Mouse (Mus musculus) granulocyte monocyte progenitor cell, adult 5-6 weeks (primary cell): ENCODE data around the gene Sparcl1. TPM values are rescaled to one million over a fixed set of nuclear protein-coding genes. Genes with fewer than 3 reads are reported as not detected.

Experiments used
- ATAC-seq: replicated peaks from 2 replicates; pipeline ENCODE4 v1.8.0; 2016; ENCODE audit warnings: mild to moderate bottlenecking, moderate TSS enrichment, inconsistent platforms; ENCODE audit not compliant: poor library complexity, severe bottlenecking
- total RNA-seq, 2 experiments: library from RNA; stranded (forward) in 1 of 2; stranded (reverse) in 1 of 2; fragments of 200-712, 200-1000 nt in 1 of 2; fragments of >200 nt in 1 of 2; fragmentation: Nextera tagmentation in 1 of 2; gene quantifications; 2 replicates each; pipeline ENCODE4 v1.2.3; 2014 to 2017

Gene Sparcl1
- total RNA-seq (2014; fragmentation: Nextera tagmentation), result not detected in 2 replicates
- not detected in 2 replicates for total RNA-seq (2017)

DNA sequence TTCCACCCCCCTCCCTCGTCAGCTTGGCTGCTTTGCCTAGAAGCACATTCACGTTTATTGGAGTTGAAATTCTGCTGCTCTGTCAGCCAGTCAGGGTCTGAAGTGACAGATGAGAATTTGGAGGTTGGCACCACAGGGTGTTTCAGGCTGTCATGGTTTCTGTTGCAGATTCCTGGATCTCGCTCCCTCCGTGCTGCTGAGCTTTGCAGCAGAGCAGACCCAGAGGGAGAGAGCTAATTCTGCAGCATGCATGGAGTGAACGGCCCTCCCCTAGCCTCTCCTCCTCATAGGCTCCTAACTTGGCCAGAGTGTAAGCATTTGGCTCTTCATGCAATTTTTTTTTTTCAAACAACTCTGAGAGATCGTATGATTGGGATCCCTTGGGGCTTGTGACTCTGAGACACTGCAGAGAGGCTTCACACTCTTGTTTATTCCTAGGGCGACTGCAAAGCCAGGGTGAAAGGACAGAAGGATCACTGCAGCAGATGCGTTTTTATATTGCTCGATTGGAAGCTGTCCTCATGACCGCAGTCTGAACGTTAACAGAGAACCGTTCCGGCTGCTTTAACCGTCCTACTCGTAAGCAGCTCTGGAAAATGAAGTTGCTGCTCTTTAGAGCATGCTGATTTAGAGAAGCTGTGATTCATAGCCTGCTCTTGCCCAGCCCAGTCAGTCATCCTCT is at the start of gene Sparcl1:
TSS of gene Sparcl1 (minus strand) at position 243 of the 682 bp plus-strand sequence.
- no peak for ATAC-seq

DNA sequence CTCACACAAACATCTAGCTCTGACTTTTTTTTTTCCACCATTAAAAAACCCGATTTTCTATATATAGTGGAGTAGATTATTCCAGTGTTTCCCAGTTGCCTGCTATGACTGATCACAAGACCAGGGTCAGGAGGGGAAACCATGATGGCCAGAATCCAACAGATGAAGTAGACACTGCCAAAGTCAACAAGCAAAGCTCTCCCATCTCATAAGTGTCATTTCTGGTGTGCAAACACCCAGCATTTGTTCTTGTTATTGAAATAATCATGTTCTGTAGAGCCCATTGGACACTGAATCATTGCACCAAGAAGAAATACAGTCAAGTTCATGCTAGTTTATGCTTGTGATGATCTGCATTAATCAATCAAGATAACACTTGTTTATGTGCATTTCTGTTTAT is 47.9 kb upstream of the Sparcl1 start:
- no peak for ATAC-seq

DNA sequence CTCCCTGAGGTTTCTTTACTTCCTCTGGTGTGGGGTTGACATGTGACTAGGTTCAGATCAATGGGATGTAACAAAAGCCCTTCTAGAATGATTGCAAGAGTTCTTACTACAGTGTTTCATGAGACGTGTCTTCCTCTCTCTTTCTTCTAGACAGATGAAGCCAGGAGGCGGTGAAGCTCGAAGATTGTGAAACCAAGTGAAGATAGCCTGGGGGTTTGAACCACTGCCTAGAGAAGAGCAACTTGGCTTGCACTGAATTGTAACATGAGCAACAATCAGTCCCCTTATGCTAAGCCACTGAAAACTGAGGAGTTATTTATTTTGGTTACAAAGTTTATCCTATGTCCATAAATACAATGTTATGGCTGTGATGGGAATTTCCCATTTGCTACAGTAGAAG is 47.0 kb upstream of the Sparcl1 start:
- ATAC-seq, result no peak

DNA sequence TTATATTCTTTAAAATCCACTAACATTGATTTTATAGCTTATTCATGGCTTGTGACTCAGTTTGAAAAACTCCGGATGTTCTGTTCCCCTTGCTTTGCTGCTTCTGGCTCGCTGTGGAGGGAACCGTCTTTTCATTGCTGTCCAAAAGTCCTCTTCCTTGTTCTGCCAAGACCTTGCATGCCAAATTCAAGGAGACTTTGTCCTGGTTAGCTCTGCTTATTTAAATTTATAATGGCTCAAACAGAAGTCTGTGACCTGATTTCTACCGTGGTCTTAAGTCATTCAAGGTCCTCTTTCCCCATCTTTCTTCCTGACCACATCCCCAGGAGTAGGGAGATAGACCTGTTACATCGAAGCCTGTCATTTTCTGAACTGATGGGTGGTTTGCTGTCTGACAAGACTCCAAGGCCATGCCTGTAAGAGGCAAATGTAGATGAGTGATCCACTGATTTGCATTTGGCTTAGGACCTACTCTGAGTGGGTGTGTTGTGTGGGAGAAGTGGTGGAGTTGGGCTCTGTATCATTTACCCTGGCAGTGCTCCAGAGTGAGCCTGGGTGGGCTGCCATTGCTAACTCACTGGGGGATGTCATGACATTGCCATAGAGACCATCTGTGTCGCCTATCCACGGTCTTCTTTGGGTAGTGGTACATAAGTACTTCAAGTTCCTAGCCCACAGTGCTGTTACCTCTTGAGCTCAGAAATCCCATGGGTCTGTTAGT is 45.0 kb upstream of the Sparcl1 start:
- ATAC-seq, result no peak

DNA sequence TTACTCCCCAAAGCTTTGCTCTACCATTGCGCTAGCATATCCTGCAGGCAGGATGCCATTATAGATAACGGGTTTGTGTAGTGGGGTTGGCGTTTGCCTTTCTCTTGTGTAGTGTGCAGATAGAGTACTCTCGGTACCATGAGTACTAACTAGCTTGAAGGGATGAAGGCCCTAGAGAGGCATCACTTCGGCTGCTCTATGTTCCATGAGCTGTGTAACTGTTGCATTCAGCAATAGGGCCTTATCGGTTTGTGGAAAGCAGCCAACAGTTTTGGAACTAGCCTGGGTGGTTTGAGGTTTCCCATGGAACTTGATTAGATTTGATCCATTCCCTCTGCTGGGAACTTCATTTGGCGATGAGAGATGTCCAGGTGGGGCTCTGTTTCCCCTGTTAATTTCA is 44.2 kb upstream of the Sparcl1 start:
- no peak for ATAC-seq

DNA sequence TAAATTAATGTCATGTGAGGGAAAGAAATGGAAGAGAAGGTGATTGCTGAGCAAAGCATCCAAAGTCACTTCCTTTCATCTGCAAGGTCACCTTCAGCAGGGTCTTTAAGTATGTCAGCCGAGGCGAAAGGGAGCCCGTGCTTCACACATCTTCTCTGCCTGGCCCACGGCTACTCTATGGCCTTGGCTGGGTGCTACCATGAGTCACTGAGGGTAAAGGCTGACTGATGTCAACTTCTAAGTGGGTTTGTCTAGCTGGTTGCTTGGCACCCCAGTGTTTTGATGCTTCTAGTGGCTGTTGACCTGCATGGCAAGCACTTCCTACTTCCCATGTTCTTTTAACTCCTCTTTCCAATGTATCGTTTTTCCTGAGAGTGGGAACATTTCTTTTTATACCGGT is 36.7 kb upstream of the Sparcl1 start:
- no peak for ATAC-seq

DNA sequence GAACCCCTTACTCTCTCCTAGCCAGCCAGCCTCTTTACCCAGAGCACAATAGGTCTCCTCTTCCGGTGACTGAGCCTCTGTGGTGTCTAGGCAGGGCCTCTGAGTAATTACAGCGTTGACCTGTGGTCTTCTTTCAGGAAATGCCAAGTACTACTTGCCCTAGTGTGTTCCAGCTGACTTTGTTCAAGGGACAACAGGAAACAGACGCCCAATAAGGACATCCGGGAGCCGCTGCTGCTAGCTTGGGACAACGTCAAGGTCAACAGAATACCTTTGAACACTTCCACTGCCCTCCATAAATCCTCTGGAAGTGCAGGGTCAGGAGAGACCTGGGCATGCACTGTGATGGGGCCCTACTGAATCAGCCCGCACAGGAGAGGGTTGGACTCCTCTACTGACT is 35.8 kb upstream of the Sparcl1 start:
- ATAC-seq, result no peak

DNA sequence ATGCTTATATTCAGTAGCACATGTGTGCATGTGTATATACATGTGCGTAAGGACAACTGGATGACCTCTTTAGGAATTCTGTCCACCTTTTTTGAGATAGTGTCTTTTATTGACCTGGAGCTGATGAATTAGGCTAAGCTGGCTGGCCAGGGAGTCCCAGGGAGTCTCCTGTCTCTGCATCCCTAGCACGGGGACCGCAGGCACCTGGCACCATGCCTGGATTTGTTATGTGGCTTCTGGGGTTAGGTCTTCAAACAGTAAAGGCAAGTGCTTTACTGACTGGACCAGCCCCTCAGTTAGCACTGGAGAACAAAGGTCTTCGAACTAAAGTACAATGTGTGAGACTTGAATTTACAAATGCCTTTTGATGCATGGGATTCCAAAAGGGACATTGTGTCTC is 30.5 kb upstream of the Sparcl1 start:
- ATAC-seq, result no peak

DNA sequence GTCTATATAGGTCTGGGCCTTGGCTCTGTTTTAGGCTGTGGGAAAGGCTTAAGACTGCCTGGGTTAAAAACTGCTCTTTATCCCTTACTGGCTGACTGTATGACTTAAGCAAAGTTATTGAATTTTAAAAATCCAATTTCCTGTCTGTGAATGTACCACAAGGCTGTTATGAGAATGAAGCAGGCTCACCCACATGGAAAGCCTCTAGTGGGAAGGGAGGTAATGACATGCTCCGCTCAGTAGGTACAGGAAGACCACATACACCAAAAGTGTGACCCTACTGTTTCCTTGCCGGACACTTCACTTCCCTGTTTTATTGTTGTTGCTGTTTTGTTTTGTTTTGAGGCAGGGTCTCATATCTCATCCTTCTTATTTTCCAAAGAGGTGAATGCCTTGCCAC is 27.5 kb upstream of the Sparcl1 start:
- ATAC-seq, result 0 out of 2 replicates have a peak, but pooled peaks have one; percentile 27

DNA sequence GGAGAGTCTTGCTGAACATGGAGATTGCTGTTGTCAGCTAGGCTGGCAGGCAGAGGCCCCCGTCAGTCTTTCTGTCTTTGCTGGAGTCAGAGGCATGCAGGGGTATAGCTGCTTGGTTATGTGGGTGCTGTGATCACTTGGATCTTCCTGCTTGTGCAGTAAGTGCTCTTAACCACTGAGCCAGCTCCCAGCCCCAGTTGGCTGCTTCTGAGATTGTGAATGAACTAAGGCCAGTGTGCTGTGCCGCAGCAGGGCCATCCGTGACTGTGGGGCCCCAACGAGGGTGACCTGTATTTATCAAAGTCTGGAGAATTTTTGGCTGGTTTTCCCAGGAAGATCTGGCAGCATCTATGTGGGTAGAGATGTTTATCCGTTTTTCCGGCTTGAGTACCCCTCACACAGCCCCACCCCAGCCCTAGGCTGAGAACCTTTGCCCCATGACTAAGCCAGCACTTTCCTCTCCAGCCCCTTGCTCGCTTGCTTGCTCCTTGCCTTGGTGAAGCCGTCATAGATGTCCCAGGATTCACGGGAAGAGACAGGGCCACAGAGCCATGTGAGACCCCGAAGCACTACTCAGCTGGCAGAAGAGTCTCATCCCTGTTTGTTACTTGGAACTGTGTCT is 24.5 kb upstream of the Sparcl1 start:
- no peak for ATAC-seq

DNA sequence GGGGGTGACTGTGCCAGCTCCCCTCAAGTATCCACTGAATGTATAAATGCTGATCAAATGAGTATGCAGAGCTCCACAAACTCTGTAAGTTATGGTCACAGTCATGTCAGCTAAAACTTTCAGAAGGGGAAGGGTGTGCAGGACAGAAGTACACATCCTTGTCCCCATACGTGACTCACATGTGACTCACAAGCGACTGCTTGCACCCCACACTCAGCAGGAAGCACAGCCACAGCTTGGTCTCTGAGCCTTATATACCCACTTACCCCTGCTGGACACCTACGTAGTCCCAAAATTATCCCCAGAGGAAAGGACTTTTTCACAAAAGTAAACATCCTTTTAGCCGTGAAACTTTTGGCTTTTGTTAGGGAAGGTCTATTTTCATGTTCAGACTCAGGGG is 20.2 kb upstream of the Sparcl1 start:
- ATAC-seq, result no peak

DNA sequence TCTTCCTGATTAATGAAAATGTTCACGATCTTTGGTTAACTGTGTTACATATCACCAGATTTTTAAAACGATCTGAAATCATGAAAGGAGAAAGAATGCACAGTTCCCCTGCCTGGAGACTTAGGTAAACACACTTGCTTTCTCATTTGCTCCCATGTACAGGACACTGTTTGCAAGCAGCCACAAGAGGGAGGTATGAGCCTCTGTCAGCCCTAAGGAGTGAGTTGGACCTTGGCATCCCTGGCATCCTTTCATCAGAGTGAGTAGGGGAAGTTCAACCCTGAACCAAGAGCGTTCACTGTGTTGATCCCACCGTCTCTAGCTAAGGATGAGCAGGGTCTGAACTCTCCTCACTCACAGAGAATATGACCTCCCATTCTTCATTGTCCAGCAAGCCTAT is 18.0 kb upstream of the Sparcl1 start:
- no peak; the same call in 1 of the 2 replicates for ATAC-seq

DNA sequence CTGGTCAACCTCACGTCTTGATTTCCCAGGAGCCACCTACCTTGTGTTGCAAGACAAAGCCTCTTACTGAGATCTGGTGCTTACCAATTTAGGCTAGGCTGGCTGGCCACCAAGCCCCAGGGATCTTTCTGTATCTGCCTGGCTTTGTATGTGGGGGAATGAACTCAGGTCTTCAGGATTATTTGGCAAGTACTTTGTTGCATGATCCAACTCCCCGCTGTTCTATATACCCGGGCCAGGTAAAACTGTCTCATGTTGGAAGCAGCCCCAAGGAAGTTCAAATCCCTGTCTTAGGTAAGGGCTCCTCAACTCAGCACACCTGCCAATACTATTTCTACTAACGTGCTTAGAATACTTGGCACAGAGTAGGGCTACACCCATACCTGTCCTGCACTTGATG is 17.4 kb upstream of the Sparcl1 start:
- ATAC-seq, result no peak

DNA sequence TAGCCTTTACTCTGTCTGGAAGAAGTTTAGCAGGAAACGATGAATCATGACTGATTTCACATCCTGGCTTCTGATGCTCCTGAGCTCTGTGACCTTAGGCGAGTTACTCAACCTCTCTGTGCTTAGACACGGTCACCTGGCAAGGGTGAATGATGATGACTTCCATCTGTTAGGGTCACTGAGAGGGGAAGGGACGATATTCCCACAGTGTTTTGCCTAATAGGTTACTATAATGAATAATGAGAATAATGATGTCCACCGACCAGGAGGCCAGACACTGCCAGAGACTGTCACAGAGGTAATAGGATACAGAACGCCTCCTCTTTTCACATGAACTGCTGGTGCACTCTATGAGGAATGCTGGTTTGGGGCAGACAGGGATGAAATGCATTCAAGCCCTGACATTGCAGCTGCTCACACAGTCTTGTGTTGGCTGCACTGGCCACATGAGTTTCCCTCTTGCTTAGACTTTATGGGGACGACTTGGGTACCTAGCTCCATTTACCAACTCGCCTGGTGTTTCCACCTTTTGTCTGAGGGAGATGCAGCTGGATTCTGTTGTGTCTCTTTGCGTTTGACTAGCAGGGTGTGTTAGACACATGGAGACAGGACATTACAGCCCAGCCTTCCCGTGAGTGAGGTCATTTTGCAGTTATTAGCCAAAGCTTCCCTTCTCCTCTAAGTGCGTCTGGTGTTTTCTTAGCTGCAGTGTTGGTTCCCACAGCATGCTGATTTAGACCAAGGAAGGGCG is 14.9 kb upstream of the Sparcl1 start:
- no peak for ATAC-seq

DNA sequence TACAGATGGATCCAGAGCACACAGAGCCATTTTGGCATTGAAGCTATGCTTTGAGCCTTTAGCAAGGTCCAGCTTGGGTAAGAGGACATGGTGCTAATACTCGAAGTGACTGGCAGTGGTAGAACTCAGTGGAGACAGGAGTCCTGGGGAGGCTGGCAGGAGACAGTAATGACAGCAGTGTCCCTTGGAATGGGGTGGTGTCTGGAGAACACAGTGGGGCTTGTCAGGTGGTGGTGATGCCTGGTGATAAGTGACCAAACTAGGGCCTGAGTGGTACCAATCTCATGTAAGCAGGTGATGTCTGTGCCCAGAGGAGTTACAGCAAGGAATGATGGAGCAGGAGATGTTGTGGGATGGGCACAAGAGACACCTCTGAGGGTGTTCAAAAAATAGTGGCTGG is 13.8 kb upstream of the Sparcl1 start:
- no peak for ATAC-seq

DNA sequence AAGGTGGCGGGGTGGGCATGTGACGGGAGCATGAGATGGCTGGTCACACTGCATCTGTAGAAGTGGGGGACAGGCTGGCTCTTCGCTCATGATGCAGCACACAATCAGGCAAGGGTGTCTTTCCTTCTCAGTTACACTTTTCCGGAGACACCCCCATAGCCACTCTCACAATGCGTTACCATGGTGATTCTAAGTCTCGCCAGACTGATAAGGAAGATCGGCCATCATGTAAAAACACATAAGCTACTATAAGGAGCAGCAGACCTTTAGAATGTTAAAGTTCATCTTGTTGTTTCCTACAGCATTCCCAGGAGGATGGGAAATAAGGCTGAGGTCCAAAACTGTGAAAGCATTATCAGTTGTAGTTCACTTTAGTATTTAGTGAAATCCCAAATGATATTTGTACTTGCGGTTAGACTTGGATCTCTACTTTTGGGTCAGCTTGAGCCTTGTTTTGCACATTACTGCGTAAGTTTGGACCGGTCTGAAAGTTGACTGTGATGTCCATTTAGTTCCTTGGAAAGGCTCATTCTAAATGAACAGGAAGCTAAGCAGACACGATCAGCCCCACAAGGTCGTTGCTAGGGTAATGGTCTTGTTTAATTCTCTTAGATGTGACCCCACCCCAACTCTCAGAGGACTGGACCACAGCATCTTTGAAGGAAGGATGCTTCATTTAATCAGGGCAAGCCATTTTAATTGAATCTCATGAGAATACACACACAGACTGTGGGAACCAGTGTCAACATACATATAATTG is 13.2 kb upstream of the Sparcl1 start:
- no peak for ATAC-seq

DNA sequence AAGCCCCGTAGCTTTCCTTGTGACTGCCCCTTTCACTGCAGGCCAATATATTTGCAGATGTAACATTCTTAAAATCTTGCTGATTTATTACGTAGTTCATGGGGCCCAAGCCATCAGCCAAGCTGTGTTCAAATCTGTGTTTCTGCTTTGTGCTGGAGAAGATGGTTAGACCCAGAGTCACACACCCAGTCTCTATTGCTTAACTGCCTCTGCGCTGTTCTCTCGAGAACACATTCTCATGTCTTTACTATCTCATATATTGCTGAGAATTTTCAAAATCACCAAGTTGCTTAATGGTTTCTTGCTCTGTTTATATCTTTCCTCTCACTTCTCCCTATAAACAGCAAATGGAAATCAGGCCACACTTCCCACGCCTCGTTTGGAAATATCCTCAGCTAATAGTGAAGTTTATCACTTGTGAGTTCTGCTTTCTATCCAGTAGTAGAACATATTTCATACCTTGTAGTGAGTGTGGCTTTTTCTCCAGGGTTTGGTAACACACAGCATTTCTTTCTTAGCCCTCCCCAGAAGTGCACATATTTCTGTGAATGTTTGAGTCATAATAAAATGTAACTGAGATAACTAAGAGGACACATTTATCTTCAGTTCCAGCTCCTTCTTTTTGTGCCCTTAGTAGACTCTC is 10.6 kb upstream of the Sparcl1 start:
- no peak for ATAC-seq

DNA sequence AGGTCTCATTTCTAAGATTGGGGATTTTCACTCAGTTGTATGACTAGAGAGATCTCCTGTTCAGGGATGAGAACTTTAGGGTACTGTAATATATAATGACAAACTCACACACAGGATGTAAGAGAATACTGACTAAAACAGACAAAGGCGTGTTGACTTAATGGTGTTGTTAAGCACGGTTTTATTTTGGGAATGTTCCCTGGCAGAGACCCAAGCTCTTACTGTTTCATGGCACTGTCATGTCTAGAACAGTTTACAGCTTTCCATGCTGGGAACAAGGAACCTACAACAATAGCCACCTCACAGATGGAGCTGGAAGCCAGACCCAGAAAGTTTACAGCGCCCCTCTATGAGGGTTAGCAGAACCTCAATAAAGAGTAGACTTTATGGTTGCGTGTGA is 2.4 kb upstream of the Sparcl1 start:
- ATAC-seq, result no peak

DNA sequence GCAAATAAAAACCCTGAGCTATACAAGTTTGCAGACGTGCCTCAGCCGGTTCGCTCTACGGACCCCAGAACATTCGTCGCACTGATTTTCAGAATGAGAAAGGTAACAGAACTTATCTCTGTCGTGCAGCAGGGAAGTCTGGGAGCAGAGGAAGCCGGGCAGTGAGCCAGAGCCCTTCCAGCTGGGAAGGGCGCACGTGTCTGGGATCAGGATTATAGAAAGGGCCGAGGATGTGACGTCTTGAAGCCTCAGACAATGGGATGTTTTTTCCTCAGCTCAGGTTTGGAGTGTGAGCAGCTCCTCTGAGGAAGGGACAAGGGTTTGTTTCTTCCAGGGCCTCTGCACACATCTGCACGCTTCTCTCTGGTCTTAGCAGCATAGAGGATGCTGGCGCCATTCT is 1.6 kb upstream of the Sparcl1 start:
- no peak for ATAC-seq

DNA sequence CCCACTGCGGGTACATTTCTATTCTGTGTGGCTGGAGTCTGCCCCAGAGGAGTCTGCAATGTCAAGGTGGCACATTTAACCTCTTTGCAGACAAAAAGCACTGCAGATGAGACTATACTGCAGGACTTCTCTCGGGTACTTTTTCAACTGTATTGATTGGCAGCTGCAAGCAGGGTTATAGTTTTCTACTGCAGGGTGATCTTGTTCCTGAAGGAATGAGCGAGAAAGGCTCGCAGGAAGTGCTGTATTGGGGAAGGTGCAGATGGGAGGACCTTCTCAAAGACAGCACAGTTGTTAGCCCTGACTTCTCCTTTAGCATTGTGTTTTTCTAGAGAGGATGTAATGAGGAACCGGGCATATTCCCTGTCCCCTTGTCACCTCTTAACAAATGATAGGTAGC is 1.0 kb downstream of the Sparcl1 start:
- no peak for ATAC-seq
